Mouse (Mus musculus): ENCODE measurements at regions not wholly inside any gene's neighbourhood (a gene's known extent, or its start where the extent isn't known, plus 50 kb on each side); places are given as distances from the start of the nearest gene placed in this dataset.
A peak's percentile ranks its signal among the peaks of the same experiment; 100 is the strongest.

GRCm38 (mm10) chr3:144378524-144379225 lies 173.7 kb upstream of the Lmo4 start:
- no peak for ATAC-seq (ENCODE audit: insufficient number of reproducible peaks, low FRiP score, low TSS enrichment)

GRCm38 (mm10) chr3:144377626-144378523 lies 172.9 kb upstream of the Lmo4 start:
- ATAC-seq (ENCODE audit: insufficient number of reproducible peaks, low FRiP score, low TSS enrichment): no peak

- ATAC-seq (ENCODE audit: insufficient number of reproducible peaks, low FRiP score, low TSS enrichment): no peak
Observed at GRCm38 (mm10) chr3:144376463-144377402, 171.7 kb upstream of the Lmo4 start.

DNA sequence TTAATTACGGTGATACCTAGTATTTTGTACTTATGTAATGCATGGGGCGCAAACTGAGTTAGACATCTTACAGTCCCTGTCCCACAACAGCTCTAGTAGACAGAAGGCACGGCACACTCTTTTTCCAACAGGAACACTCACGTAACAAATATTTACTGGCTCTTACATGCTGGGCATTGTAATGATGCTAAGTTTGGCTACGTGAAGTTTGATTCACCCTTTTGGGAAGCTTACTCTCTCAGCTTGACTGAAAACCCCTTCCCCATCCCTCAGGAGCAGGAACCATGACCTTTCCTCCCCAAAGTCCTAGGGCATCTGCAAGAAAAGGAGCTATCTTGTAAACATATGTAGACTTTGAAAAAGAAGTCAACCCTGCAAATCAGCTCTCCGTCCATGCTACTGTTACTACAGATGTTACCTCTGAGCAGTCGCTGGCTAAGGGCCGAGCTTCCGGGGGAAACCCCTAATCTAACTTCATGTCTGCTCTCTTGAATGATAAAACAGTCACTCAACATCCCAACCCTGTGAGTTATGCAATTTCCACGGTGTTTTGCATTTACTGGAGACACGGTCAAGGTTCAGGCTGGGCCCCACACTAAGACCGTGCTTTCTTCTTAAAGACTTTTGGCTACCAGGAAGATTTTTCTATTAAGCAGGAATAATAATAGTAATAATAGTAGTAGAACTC lies 170.8 kb upstream of the Lmo4 start:
- no peak for ATAC-seq (ENCODE audit: insufficient number of reproducible peaks, low FRiP score, low TSS enrichment)

GRCm38 (mm10) chr3:144368300-144368699 lies 163.3 kb upstream of the Lmo4 start:
- ATAC-seq (ENCODE audit: insufficient number of reproducible peaks, low FRiP score, low TSS enrichment): no peak

GRCm38 (mm10) chr3:144367766-144368116 lies 162.7 kb upstream of the Lmo4 start:
- ATAC-seq (ENCODE audit: insufficient number of reproducible peaks, low FRiP score, low TSS enrichment): peak; percentile 18; the same call in 1 of the 2 replicates

GRCm38 (mm10) chr3:144366976-144367765 lies 162.2 kb upstream of the Lmo4 start:
- peak; percentile 56; the same call in 1 of the 2 replicates for ATAC-seq (ENCODE audit: insufficient number of reproducible peaks, low FRiP score, low TSS enrichment)

DNA sequence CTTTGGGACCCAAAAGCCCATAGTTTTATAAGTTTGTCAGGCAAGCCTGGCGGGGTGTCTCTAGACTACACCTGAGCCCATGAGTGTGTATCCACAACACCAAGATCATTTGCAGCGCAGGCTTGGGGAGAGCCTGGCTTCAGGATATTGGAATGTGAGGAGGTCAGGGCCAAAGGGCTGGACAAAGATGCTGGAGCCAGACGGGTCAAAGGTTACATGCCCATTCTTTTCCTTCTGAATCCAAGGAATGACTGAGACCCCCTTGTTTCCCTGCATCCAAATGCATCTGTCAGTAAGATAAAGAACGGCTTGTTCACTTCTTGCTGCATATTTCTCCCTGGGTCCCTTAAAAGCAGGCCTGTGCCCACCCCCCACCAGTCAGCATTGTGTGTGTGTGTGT lies 160.9 kb upstream of the Lmo4 start:
- no peak for ATAC-seq (ENCODE audit: insufficient number of reproducible peaks, low FRiP score, low TSS enrichment)

DNA sequence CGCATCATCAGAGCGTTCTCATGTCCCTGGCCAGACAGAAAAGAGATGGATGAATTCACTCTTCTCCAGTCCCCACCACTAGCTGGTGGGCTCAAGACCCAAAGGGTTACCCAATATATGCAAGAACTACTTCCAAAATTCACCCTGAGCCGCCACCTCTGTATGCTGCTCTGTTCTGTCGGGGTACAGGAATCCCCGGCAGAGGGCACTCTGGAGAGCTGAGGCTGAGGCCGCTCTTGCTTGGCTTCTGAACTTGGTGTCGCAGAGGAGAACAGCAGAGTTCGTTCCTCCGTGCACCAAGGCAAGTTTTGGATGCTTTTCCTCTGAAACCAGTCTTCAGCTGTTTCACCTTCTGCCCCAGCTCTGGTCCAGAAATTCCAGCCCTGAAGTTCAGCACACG lies 157.5 kb upstream of the Lmo4 start:
- ATAC-seq (ENCODE audit: insufficient number of reproducible peaks, low FRiP score, low TSS enrichment): no peak

DNA sequence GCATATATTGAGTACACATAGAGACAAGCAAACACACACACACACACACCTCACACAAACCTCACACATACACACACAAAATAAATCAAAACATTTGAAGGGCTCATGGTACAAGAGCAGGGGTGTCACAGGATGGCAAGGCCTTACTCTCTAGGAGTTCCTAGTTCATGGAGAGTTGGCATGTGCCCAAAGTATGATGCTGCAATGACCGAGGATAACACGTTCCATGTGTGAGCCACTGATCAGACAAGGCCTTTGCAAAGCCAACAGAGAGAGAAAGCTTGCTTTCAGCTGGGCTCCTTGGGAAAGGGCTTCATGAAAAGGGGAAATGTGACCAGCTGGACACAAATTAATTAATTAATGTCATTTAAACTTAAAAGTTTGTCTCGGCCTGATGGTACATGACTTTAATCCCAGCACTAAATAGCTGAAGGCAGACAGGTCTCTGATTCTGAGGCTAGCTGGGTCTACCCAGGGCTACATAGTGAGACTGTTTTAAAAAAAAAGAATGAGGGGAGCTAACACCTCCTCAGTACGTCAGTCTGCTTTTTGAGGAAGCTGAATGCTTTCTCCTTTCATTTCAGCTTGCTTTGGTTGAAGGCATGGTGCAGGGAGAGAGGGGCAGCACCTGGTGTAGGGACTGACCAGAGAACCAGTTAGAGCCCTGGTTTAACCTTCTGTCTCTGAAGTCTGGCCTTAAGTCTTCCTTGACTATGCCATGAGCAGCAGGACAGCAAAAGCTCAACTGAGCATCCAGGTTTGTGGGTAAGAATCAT lies 156.4 kb upstream of the Lmo4 start:
- ATAC-seq (ENCODE audit: insufficient number of reproducible peaks, low FRiP score, low TSS enrichment): no peak

- no peak for ATAC-seq (ENCODE audit: insufficient number of reproducible peaks, low FRiP score, low TSS enrichment)
Observed at GRCm38 (mm10) chr3:144356948-144357295, 151.9 kb upstream of the Lmo4 start.

GRCm38 (mm10) chr3:144356103-144356947 lies 151.3 kb upstream of the Lmo4 start:
- no peak for ATAC-seq (ENCODE audit: insufficient number of reproducible peaks, low FRiP score, low TSS enrichment)

DNA sequence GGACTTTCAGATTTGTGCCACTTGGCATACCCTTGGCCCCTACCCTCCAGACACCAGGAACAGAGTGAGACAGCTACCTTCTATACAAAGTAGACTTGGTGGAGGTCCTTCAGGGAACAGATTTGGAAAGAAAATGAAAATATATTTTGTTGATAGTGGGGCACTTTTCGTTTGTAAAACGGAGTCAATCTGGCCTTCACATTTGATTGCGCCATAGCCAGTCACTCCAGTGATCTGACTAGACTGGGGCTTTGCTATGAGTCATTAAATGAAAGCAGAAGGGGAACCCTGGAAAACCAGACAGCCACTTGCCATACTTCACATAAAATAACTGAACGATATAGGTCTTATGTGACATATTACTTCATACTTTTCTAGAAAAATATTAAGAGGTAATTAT lies 147.5 kb upstream of the Lmo4 start:
- no peak for ATAC-seq (ENCODE audit: insufficient number of reproducible peaks, low FRiP score, low TSS enrichment)

- ATAC-seq (ENCODE audit: insufficient number of reproducible peaks, low FRiP score, low TSS enrichment): no peak
Observed at GRCm38 (mm10) chr3:144348431-144348830, 143.4 kb upstream of the Lmo4 start.

- no peak for ATAC-seq (ENCODE audit: insufficient number of reproducible peaks, low FRiP score, low TSS enrichment)
Observed at GRCm38 (mm10) chr3:144335237-144335636, 130.2 kb upstream of the Lmo4 start.

DNA sequence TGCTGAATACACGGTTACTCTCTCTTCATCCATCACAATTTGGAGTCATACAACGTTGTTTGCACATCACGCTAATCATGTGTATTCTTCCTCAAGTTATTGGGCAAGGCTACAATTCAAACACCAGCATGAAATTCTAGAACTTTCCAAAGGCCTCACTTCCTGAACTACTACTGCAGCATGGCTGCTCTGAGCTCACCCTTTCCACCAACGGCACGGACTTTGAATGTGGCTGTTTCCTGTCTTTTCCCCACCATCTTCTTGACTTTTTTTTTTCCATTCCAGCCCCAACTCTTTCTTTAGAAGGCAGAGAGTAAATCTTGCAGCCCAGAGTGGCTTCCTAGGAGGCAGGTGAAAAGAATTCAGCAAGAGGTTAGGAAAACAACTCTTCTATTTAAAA lies 129.2 kb upstream of the Lmo4 start:
- ATAC-seq (ENCODE audit: insufficient number of reproducible peaks, low FRiP score, low TSS enrichment): no peak

DNA sequence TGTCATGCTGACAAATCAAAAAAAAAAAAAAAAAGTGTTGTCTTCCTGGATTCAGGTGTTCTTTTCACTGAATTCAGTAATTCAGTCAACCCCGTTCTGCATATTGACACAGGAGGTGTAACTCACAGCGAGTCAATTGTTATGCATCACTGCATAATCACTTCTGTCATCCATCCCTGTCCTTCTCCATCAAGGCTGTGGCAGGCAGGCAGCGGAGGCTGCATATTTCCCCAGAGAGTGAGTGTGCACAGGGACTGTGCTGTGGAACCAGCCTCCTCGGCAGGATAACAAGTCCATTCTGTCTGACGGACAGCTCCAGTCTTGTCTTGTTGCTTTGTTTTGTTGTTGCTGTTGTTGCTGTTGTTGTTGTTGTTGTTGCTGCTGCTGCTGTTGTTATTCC lies 127.3 kb upstream of the Lmo4 start:
- no peak for ATAC-seq (ENCODE audit: insufficient number of reproducible peaks, low FRiP score, low TSS enrichment)

DNA sequence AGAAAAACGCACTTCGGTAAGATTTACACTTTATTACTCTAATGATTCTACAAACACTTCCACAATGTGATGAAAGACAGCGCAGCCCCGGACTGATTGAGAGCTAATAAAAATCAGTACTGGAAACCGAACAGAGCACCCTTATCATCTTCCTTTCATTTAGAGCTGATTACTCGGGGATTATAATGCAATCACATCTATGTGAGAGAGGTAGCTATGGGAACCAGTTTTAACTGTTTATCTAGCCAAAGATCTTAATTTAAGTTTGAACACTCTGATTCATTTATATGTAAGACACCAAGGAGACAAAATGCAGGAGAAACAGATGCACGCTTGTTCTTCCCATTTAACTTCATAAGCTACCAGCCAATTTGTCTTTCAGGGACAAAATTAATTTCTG lies 124.1 kb upstream of the Lmo4 start:
- no peak for ATAC-seq (ENCODE audit: insufficient number of reproducible peaks, low FRiP score, low TSS enrichment)
